In genomic region chr5:38881728-38882620, GRCm38 (mm10) we compare ENCODE assay signal across 11 mouse cellular contexts. TPM values are rescaled to one million over a fixed set of nuclear protein-coding genes. Genes with fewer than 3 reads are reported as not detected.
DNase-seq lines count a peak whose midpoint lies in the region; ATAC-seq and TF ChIP-seq lines count a peak whose summit lies in the region.
"Had no signal": no experiment of that assay in that cellular context is flagged by ENCODE, and none has a peak within 500 bp of the region (broad histone marks: within the 10 kb centered on the region; RNA-seq: fewer than 3 reads in every experiment).

No protein-coding gene starts in this region.

- DNase-seq in forebrain, embryonic 10.5 days (ENCODE audit: extremely low spot score, low spot score) = no peak
- DNase-seq in lung, adult 2 months = no peak
- DNase-seq in heart, postnatal 4 days = peak; percentile 17
- no peak for DNase-seq in frontal cortex, postnatal 14 days (ENCODE audit: low spot score in 2 of 2)
- DNase-seq in neural tube, embryonic 10.5 days (ENCODE audit: extremely low spot score, low spot score) = no peak
- DNase-seq: B cell, adult 2 months; gastrocnemius, postnatal 36 days; liver, embryonic 13.5 days had no signal

- TF ChIP-seq POLR2A in lung, adult 2 months (IDR thresholded peaks at IDR 0.05; ENCODE audit: borderline replicate concordance, extremely low read depth, low read depth, low read length) = no peak

- H3K27ac ChIP-seq in forebrain, embryonic 13.5 days = peak overlapping the region; percentile 76
- no peak overlapping the region for H3K27ac ChIP-seq in forebrain, embryonic 10.5 days
- H3K27ac ChIP-seq in lung, embryonic 15.5 days = no peak overlapping the region
- no peak overlapping the region for H3K27ac ChIP-seq in stomach, embryonic 14.5 days (ENCODE audit: low read length)
- H3K27ac ChIP-seq: liver, embryonic 13.5 days had no signal

- H3K27me3 ChIP-seq in forebrain, embryonic 13.5 days = no peaks in the 10 kb centered on the region
- no peaks in the 10 kb centered on the region for H3K27me3 ChIP-seq in forebrain, embryonic 10.5 days (ENCODE audit: poor library complexity, severe bottlenecking)
- no peaks in the 10 kb centered on the region for H3K27me3 ChIP-seq in lung, embryonic 15.5 days
- no peaks in the 10 kb centered on the region for H3K27me3 ChIP-seq in stomach, embryonic 14.5 days (ENCODE audit: control insufficient read depth, insufficient read depth, low read length)
- H3K27me3 ChIP-seq: liver, embryonic 13.5 days had no signal

- H3K4me2 ChIP-seq in forebrain, embryonic 13.5 days = no peak overlapping the region
- no peak overlapping the region for H3K4me2 ChIP-seq in lung, embryonic 15.5 days
- no peak overlapping the region for H3K4me2 ChIP-seq in stomach, embryonic 14.5 days (replicated peaks; ENCODE audit: low read depth, low read length)
- H3K4me2 ChIP-seq: liver, embryonic 13.5 days had no signal

- no peaks in the 10 kb centered on the region for H3K36me3 ChIP-seq in forebrain, embryonic 13.5 days (ENCODE audit: poor library complexity, severe bottlenecking)
- no peaks in the 10 kb centered on the region for H3K36me3 ChIP-seq in forebrain, embryonic 10.5 days (replicated peaks)
- H3K36me3 ChIP-seq in lung, embryonic 15.5 days = no peaks in the 10 kb centered on the region
- no peaks in the 10 kb centered on the region for H3K36me3 ChIP-seq in stomach, embryonic 14.5 days (ENCODE audit: control insufficient read depth, insufficient read depth, low read length)
- H3K36me3 ChIP-seq: liver, embryonic 13.5 days had no signal

- 58% methylated on average over 4 of the region's 4 CpGs for WGBS in forebrain, embryonic 13.5 days
- 79% methylated on average over 4 of the region's 4 CpGs for WGBS in forebrain, embryonic 10.5 days
- 42% methylated on average over 4 of the region's 4 CpGs for WGBS in lung, embryonic 15.5 days
- WGBS in lung, adult 2 months = 59% methylated on average over 4 of the region's 4 CpGs
- 41% methylated on average over 4 of the region's 4 CpGs for WGBS in stomach, embryonic 14.5 days

- peak; percentile 75 for ATAC-seq in forebrain, embryonic 13.5 days
- peak; percentile 74; the same call in 1 of the 2 replicates for ATAC-seq in lung, embryonic 15.5 days (ENCODE audit: borderline replicate concordance, extremely low read depth, low FRiP score, low TSS enrichment)
- ATAC-seq in stomach, embryonic 14.5 days (ENCODE audit: insufficient number of reproducible peaks, insufficient read depth, low FRiP score, low read depth) = peak; percentile 53; the same call in 1 of the 2 replicates

- TF ChIP-seq CTCF in lung, adult 2 months (IDR thresholded peaks at IDR 0.05; ENCODE audit: insufficient read depth, low read length) = no peak

- H3K9me3 ChIP-seq in forebrain, embryonic 13.5 days (replicated peaks) = no peaks in the 10 kb centered on the region
- no peaks in the 10 kb centered on the region for H3K9me3 ChIP-seq in forebrain, embryonic 10.5 days
- no peaks in the 10 kb centered on the region for H3K9me3 ChIP-seq in lung, embryonic 15.5 days
- no peaks in the 10 kb centered on the region for H3K9me3 ChIP-seq in stomach, embryonic 14.5 days (ENCODE audit: control insufficient read depth, low read depth, low read length)
- H3K9me3 ChIP-seq: liver, embryonic 13.5 days had no signal

- H3K4me1 ChIP-seq in forebrain, embryonic 13.5 days = peaks cover 6% of the 10 kb centered on the region
- H3K4me1 ChIP-seq in forebrain, embryonic 10.5 days = peaks cover 4% of the 10 kb centered on the region
- H3K4me1 ChIP-seq in lung, embryonic 15.5 days = peaks cover 17% of the 10 kb centered on the region
- H3K4me1 ChIP-seq in lung, adult 2 months (ENCODE audit: control insufficient read depth, insufficient read depth, low read length) = no peaks in the 10 kb centered on the region
- H3K4me1 ChIP-seq in stomach, embryonic 14.5 days (ENCODE audit: control insufficient read depth, insufficient read depth, low read length) = 0 out of 2 replicates have a peak, but pooled peaks cover 6% of the 10 kb centered on the region
- H3K4me1 ChIP-seq: liver, embryonic 13.5 days had no signal

- no peak overlapping the region for H3K4me3 ChIP-seq in forebrain, embryonic 13.5 days
- no peak overlapping the region for H3K4me3 ChIP-seq in forebrain, embryonic 10.5 days
- H3K4me3 ChIP-seq in lung, embryonic 15.5 days = no peak overlapping the region
- no peak overlapping the region for H3K4me3 ChIP-seq in lung, adult 2 months (replicated peaks; ENCODE audit: extremely low read depth, low read depth, low read length)
- H3K4me3 ChIP-seq in stomach, embryonic 14.5 days (ENCODE audit: low read depth, low read length) = no peak overlapping the region
- H3K4me3 ChIP-seq: liver, embryonic 13.5 days had no signal

- H3K9ac ChIP-seq in forebrain, embryonic 13.5 days = no peak overlapping the region
- no peak overlapping the region for H3K9ac ChIP-seq in lung, embryonic 15.5 days
- H3K9ac ChIP-seq in stomach, embryonic 14.5 days (replicated peaks; ENCODE audit: low read depth, low read length) = no peak overlapping the region
- H3K9ac ChIP-seq: liver, embryonic 13.5 days had no signal

RNA-seq across cellular contexts. Expression of gene Clnk, which starts 5.4 kb away (rescaled TPM):
- polyA plus RNA-seq in forebrain, embryonic 13.5 days (2015; fragmentation: Nextera tagmentation; extraction: Ambion mirVana) = 0.22 TPM in 1 of 2 replicates, not detected in the other
- 0.09 TPM in 1 of 2 replicates, not detected in the other for polyA plus RNA-seq in forebrain, embryonic 10.5 days (2016; fragmentation: Nextera tagmentation; extraction: Ambion mirVana)
- polyA plus RNA-seq in lung, embryonic 15.5 days (2015; fragmentation: Nextera tagmentation; extraction: Ambion mirVana) = 0.25 TPM in 1 of 2 replicates, not detected in the other
- polyA plus RNA-seq in lung, adult 2 months (2012; rRNA removed) = 0.13 and 0.18 TPM in 2 replicates
- not detected for total RNA-seq in heart, postnatal 4 days (2021)
- polyA plus RNA-seq in stomach, embryonic 14.5 days (2014; fragmentation: Nextera tagmentation; extraction: Ambion mirVana) = 0.29 TPM in 1 of 2 replicates, not detected in the other
- total RNA-seq: gastrocnemius, postnatal 36 days had no signal
- polyA plus RNA-seq: liver, embryonic 13.5 days had no signal
